Mouse (Mus musculus) spleen, adult 2 months (tissue): ENCODE results near the gene Capn15.

Experiments used
- CTCF ChIP-seq: fragments of 200-500 bp; IDR thresholded peaks from 2 replicates; pipeline ENCODE4 v1.5.1; 2011; ENCODE audit warnings: mild to moderate bottlenecking, inconsistent platforms; ENCODE audit not compliant: insufficient read depth, insufficient read length, insufficient replicate concordance; ENCODE audit errors: extremely low read depth
- POLR2A ChIP-seq: fragments of 200-500 bp; IDR thresholded peaks from 2 replicates; pipeline ENCODE4 v1.6.1; 2011; ENCODE audit warnings: low read depth, low read length, inconsistent platforms

GRCm38 (mm10) chr17:26017949-26018348 lies 32.4 kb upstream of the Capn15 start:
- TF ChIP-seq CTCF (no peak), POLR2A (no peak)
